Mouse (Mus musculus): ENCODE data around the gene Gm5728. TPM values are rescaled to one million over a fixed set of nuclear protein-coding genes. Genes with fewer than 3 reads are reported as not detected.
"Not testable (repeated sequence)": the region's sequence is repeated elsewhere in the genome, so short reads cannot be mapped to it uniquely, and the experiment has no call there.

Gm5728 gene
- not detected for total RNA-seq (2021)

DNA sequence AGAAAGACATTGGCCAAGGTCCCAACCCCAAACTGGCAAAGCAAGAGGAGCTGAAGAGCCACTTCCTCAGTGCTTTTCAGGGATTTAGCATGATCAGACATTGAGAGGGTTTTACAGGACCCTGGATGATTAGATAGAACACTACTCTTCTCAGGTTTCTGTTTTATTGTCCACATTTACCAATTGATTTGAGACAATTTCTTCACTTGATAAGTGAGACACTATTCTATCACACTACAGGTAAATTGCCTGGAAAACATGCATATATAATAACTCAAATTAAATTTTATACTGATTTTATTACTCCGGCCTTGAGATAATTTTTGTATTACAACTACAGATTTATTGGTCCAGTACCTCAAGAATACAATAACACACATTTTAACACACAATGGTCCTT lies at the start of gene Gm5728:
TSS of gene Gm5728 (minus strand) at position 101 of the 400 bp plus-strand sequence.
- DNase-seq (ENCODE audit: low spot score in 2 of 2); intact Hi-C loops (cut with DNase I): not testable (repeated sequence)

DNA sequence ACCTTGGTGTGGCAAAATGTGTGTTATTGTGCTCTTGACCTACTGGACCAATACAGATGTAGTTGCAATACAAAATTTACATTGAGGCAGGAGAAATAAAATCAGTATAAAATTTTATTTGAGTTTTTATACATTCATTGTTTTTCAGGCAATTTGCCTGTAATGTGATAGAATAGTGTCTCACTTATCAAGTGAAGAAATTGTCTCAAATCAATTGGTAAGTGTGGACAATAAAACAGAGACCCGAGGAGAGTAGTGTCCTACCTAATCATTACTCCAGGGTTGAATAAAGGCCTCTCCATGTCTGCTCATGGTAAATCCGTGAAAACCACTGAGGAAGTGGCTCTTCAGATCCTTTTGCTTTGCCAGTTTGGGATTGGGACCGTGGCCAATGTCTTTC lies 42.4 kb upstream of the Gm5728 start, which contains the start of gene Vmn1r100:
TSS of gene Vmn1r100 (plus strand) at position 301 of the 400 bp plus-strand sequence.
- intact Hi-C loops (cut with DNase I); DNase-seq (ENCODE audit: low spot score in 2 of 2): not testable (repeated sequence)

DNA sequence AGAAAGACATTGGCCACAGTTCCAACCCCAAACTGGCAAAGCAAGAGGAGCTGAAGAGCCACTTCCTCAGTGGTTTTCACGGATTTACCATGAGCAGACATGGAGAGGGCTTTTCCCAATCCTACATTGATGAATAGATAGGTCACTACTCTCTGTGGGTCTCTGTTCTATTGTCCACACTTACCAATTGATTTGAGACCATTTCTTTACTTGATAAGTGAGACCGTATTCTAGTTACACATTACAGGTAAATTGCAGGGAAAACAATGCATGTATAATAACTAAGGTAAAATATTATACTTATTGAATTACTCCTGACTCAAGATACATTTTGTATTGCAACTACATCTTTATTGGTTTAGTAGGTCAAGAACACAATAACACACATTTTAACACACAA lies 41.2 kb downstream of the Gm5728 start, which contains the start of gene Gm4133:
TSS of gene Gm4133 (minus strand) at position 101 of the 400 bp plus-strand sequence.
- intact Hi-C loops (cut with DNase I); DNase-seq (ENCODE audit: low spot score in 2 of 2): not testable (repeated sequence)

Other genes with a start within 250 kb of the Gm5728 start
- gene Vmn1r93, start 236.3 kb downstream of the Gm5728 start, total RNA-seq (2021) = not detected
- gene Vmn1r94, start 207.0 kb downstream of the Gm5728 start, total RNA-seq (2021) = not detected
- not detected for gene Vmn1r95, start 181.7 kb downstream of the Gm5728 start, total RNA-seq (2021)
- not detected for gene Gm6164, start 169.8 kb downstream of the Gm5728 start, total RNA-seq (2021)
- gene Gm4498, start 141.6 kb downstream of the Gm5728 start, total RNA-seq (2021) = not detected
- gene Gm5890, start 112.6 kb downstream of the Gm5728 start, total RNA-seq (2021) = not detected
- not detected for gene Gm4133, start 41.3 kb downstream of the Gm5728 start, total RNA-seq (2021)
- not detected for gene Vmn1r100, start 42.5 kb upstream of the Gm5728 start, total RNA-seq (2021)
- not detected for gene Vmn1r101, start 67.2 kb upstream of the Gm5728 start, total RNA-seq (2021)
- gene Gm10670, start 99.5 kb upstream of the Gm5728 start, total RNA-seq (2021) = not detected
- gene Vmn1r103, start 135.1 kb upstream of the Gm5728 start, total RNA-seq (2021) = not detected
- gene Vmn1r104, start 158.4 kb upstream of the Gm5728 start, total RNA-seq (2021) = not detected
- not detected for gene Gm5726, start 170.3 kb upstream of the Gm5728 start, total RNA-seq (2021)
- not detected for gene Gm4141, start 200.8 kb upstream of the Gm5728 start, total RNA-seq (2021)
- not detected for gene Gm4513, start 223.6 kb upstream of the Gm5728 start, total RNA-seq (2021)

Data from left cerebral cortex, postnatal 36 days (tissue).